11 mouse cellular contexts compared by ENCODE assay signal in genomic region chr5:102702581-102702980, GRCm38 (mm10).
"Had no signal": no experiment of that assay in that cellular context is flagged by ENCODE, and none has a peak within 500 bp of the region (broad histone marks: within the 10 kb centered on the region; RNA-seq: fewer than 3 reads in every experiment).

No protein-coding gene starts in this region.

- H3K27me3 ChIP-seq: embryonic facial prominence, embryonic 12.5 days; embryonic facial prominence, embryonic 13.5 days; embryonic facial prominence, embryonic 15.5 days; forebrain, embryonic 12.5 days; forebrain, embryonic 13.5 days; forebrain, embryonic 15.5 days had no signal

- H3K4me3 ChIP-seq: embryonic facial prominence, embryonic 10.5 days; embryonic facial prominence, embryonic 12.5 days; embryonic facial prominence, embryonic 13.5 days; embryonic facial prominence, embryonic 15.5 days; erythroblast, embryonic 14.5 days; forebrain, embryonic 10.5 days; forebrain, embryonic 12.5 days; forebrain, embryonic 13.5 days; forebrain, embryonic 15.5 days; heart, embryonic 10.5 days had no signal

- H3K36me3 ChIP-seq: embryonic facial prominence, embryonic 10.5 days; embryonic facial prominence, embryonic 12.5 days; embryonic facial prominence, embryonic 13.5 days; embryonic facial prominence, embryonic 15.5 days; forebrain, embryonic 10.5 days; forebrain, embryonic 12.5 days; forebrain, embryonic 15.5 days; heart, embryonic 10.5 days had no signal

- H3K27ac ChIP-seq: embryonic facial prominence, embryonic 10.5 days; embryonic facial prominence, embryonic 12.5 days; embryonic facial prominence, embryonic 13.5 days; embryonic facial prominence, embryonic 15.5 days; forebrain, embryonic 10.5 days; forebrain, embryonic 12.5 days; forebrain, embryonic 13.5 days; forebrain, embryonic 15.5 days; heart, embryonic 10.5 days had no signal

- H3K9ac ChIP-seq: embryonic facial prominence, embryonic 12.5 days; embryonic facial prominence, embryonic 13.5 days; embryonic facial prominence, embryonic 15.5 days; forebrain, embryonic 12.5 days; forebrain, embryonic 13.5 days; forebrain, embryonic 15.5 days; forebrain, postnatal 0 days had no signal

- H3K4me1 ChIP-seq: forebrain, embryonic 12.5 days; forebrain, embryonic 13.5 days; forebrain, embryonic 15.5 days; heart, embryonic 10.5 days had no signal
